Mouse (Mus musculus) MEL (cell line): ENCODE results near the gene Cyp17a1. TPM values are rescaled to one million over a fixed set of nuclear protein-coding genes. Genes with fewer than 3 reads are reported as not detected.

Source experiments
- DNase-seq: peaks from one replicate; pipeline ENCODE4 v3.0.0; 2011; ENCODE audit warnings: low read depth, low spot score
- H3K27ac ChIP-seq: 2 replicates; pipeline ENCODE4 v1.5.1; 2012; ENCODE audit warnings: low read depth, mild to moderate bottlenecking, control low read depth, low read length, moderate library complexity; ENCODE audit not compliant: control insufficient read depth
- H3K27me3 ChIP-seq, 2 experiments: fragments of 150-350 bp in 1 of 2; sonication (generic) in 1 of 2; 2 replicates each; pipeline ENCODE4 v1.6.1; 2012; ENCODE audit warnings: low read length in 2 of 2, mild to moderate bottlenecking in 2 of 2, improper control_type of control experiment in 1 of 2, moderate library complexity in 1 of 2; ENCODE audit not compliant: insufficient read depth in 2 of 2, control insufficient read depth in 1 of 2
- H3K36me3 ChIP-seq, 2 experiments: 2 replicates each; pipeline ENCODE4 v1.6.1; 2012 to 2014; ENCODE audit warnings: low read length in 2 of 2, improper control_type of control experiment in 1 of 2, inconsistent platforms in 1 of 2, mild to moderate bottlenecking in 1 of 2; ENCODE audit not compliant: insufficient read depth in 2 of 2, control insufficient read depth in 1 of 2
- H3K4me1 ChIP-seq, 2 experiments: fragments of 150-350 bp in 1 of 2; sonication (generic) in 1 of 2; 2 replicates each; pipeline ENCODE4 v1.6.1; 2012; ENCODE audit warnings: low read length in 2 of 2, improper control_type of control experiment in 1 of 2, mild to moderate bottlenecking in 1 of 2; ENCODE audit not compliant: insufficient read depth in 2 of 2, control insufficient read depth in 1 of 2
- H3K4me3 ChIP-seq, 2 experiments: fragments of 150-350 bp in 1 of 2; sonication (generic) in 1 of 2; 2 replicates each; pipeline ENCODE4 v1.5.1; 2012; ENCODE audit warnings: low read depth in 2 of 2, low read length in 2 of 2, mild to moderate bottlenecking in 2 of 2, moderate library complexity in 2 of 2, control low read depth in 1 of 2, improper control_type of control experiment in 1 of 2; ENCODE audit not compliant: control insufficient read depth in 1 of 2, insufficient read depth in 1 of 2
- H3K79me2 ChIP-seq: 2 replicates; pipeline ENCODE4 v1.6.1; 2012; ENCODE audit warnings: mild to moderate bottlenecking, low read length, moderate library complexity; ENCODE audit not compliant: control insufficient read depth, poor library complexity, insufficient read depth
- H3K9ac ChIP-seq: 2 replicates; pipeline ENCODE4 v1.6.1; 2012; ENCODE audit warnings: low read depth, mild to moderate bottlenecking, control low read depth, low read length, moderate library complexity; ENCODE audit not compliant: control insufficient read depth, poor library complexity, severe bottlenecking
- H3K9me3 ChIP-seq: fragments of 150-350 bp; sonication (generic); replicated peaks from 2 replicates; pipeline ENCODE4 v1.6.1; 2012; ENCODE audit warnings: mild to moderate bottlenecking, low read length, improper control_type of control experiment, moderate library complexity; ENCODE audit not compliant: insufficient read depth
- BHLHE40 ChIP-seq: IDR thresholded peaks from 2 replicates; pipeline ENCODE4 v1.6.1; 2012; ENCODE audit warnings: low read depth, mild to moderate bottlenecking, inconsistent platforms, low read length, improper control_type of control experiment, borderline replicate concordance
- CHD1 ChIP-seq: IDR thresholded peaks from 2 replicates; pipeline ENCODE4 v1.6.1; 2012; ENCODE audit warnings: low read depth, mild to moderate bottlenecking, inconsistent platforms, low read length, improper control_type of control experiment
- CTCF ChIP-seq, 3 experiments: IDR thresholded peaks in 2 of 3; conservative IDR thresholded peaks in 1 of 3; 2 replicates each; pipeline ENCODE4 v1.5.1; 2011 to 2012; ENCODE audit warnings: low read length in 3 of 3, low read depth in 2 of 3, mild to moderate bottlenecking in 2 of 3, improper control_type of control experiment in 1 of 3, inconsistent platforms in 1 of 3, mixed read lengths in 1 of 3, moderate library complexity in 1 of 3; ENCODE audit not compliant: control insufficient read depth in 1 of 3, insufficient read depth in 1 of 3, poor library complexity in 1 of 3, severe bottlenecking in 1 of 3
- ETS1 ChIP-seq: IDR thresholded peaks from 2 replicates; pipeline ENCODE4 v1.6.1; 2012; ENCODE audit warnings: low read depth, mild to moderate bottlenecking, inconsistent platforms, low read length, improper control_type of control experiment, moderate library complexity
- GABPA ChIP-seq: IDR thresholded peaks from 2 replicates; pipeline ENCODE4 v1.6.1; 2012; ENCODE audit warnings: low read depth, mild to moderate bottlenecking, inconsistent platforms, low read length, improper control_type of control experiment, moderate library complexity
- HCFC1 ChIP-seq: IDR thresholded peaks from 2 replicates; pipeline ENCODE4 v1.6.1; 2012; ENCODE audit warnings: low read depth, mild to moderate bottlenecking, inconsistent platforms, low read length, improper control_type of control experiment, moderate library complexity
- JUND ChIP-seq: IDR thresholded peaks from 2 replicates; pipeline ENCODE4 v1.6.1; 2011; ENCODE audit warnings: low read depth, mild to moderate bottlenecking, improper control_type of control experiment, low read length
- KAT2A ChIP-seq: conservative IDR thresholded peaks from 2 replicates; pipeline ENCODE4 v1.6.1; 2012; ENCODE audit warnings: low read depth, low read length, improper control_type of control experiment, inconsistent platforms
- MAX ChIP-seq: IDR thresholded peaks from 2 replicates; pipeline ENCODE4 v1.6.1; 2011; ENCODE audit warnings: low read length, improper control_type of control experiment
- MAZ ChIP-seq: IDR thresholded peaks from 2 replicates; pipeline ENCODE4 v1.6.1; 2012; ENCODE audit warnings: low read depth, mild to moderate bottlenecking, inconsistent platforms, low read length, improper control_type of control experiment
- MEF2A ChIP-seq: IDR thresholded peaks from 2 replicates; pipeline ENCODE4 v1.6.1; 2014; ENCODE audit warnings: low read depth, mild to moderate bottlenecking, inconsistent platforms, low read length, improper control_type of control experiment; ENCODE audit not compliant: poor library complexity, insufficient replicate concordance, severe bottlenecking; ENCODE audit errors: extremely low read depth
- NRF1 ChIP-seq: IDR thresholded peaks from 2 replicates; pipeline ENCODE4 v1.6.1; 2014; ENCODE audit warnings: low read depth, mild to moderate bottlenecking, inconsistent platforms, low read length, improper control_type of control experiment, moderate library complexity; ENCODE audit not compliant: poor library complexity, insufficient read depth, severe bottlenecking
- POLR2A ChIP-seq, 2 experiments: IDR thresholded peaks; 2 replicates each; pipeline ENCODE4 v1.6.1; 2011 to 2012; ENCODE audit warnings: low read length in 2 of 2, mild to moderate bottlenecking in 2 of 2, control low read depth in 1 of 2, improper control_type of control experiment in 1 of 2, low read depth in 1 of 2, moderate library complexity in 1 of 2; ENCODE audit not compliant: control insufficient read depth in 1 of 2, insufficient read depth in 1 of 2, poor library complexity in 1 of 2
- POLR2AphosphoS5 ChIP-seq: IDR thresholded peaks from 2 replicates; pipeline ENCODE4 v1.6.1; 2012; ENCODE audit warnings: low read depth, borderline replicate concordance, mild to moderate bottlenecking, inconsistent platforms, low read length, moderate library complexity, mixed read lengths
- RAD21 ChIP-seq: IDR thresholded peaks from 2 replicates; pipeline ENCODE4 v1.6.1; 2011; ENCODE audit warnings: mild to moderate bottlenecking, low read depth, low read length, improper control_type of control experiment
- RCOR1 ChIP-seq: IDR thresholded peaks from 2 replicates; pipeline ENCODE4 v1.6.1; 2012; ENCODE audit warnings: low read depth, mild to moderate bottlenecking, inconsistent platforms, low read length, improper control_type of control experiment
- SIN3A ChIP-seq: IDR thresholded peaks from 2 replicates; pipeline ENCODE4 v1.6.1; 2012; ENCODE audit warnings: low read length, improper control_type of control experiment, inconsistent platforms
- SMC3 ChIP-seq: IDR thresholded peaks from 2 replicates; pipeline ENCODE4 v1.6.1; 2011; ENCODE audit warnings: low read depth, low read length, improper control_type of control experiment
- TAL1 ChIP-seq: IDR thresholded peaks from 2 replicates; pipeline ENCODE4 v1.6.1; 2012; ENCODE audit warnings: mild to moderate bottlenecking, inconsistent platforms, low read length, moderate library complexity, mixed read lengths
- TBP ChIP-seq: IDR thresholded peaks from 2 replicates; pipeline ENCODE4 v1.8.0; 2011; ENCODE audit warnings: low read depth, low read length, improper control_type of control experiment
- TCF12 ChIP-seq: IDR thresholded peaks from 2 replicates; pipeline ENCODE4 v1.6.1; 2014; ENCODE audit warnings: low read depth, mild to moderate bottlenecking, inconsistent platforms, low read length, improper control_type of control experiment, moderate library complexity
- UBTF ChIP-seq: IDR thresholded peaks from 2 replicates; pipeline ENCODE4 v1.6.1; 2012; ENCODE audit warnings: low read depth, mild to moderate bottlenecking, inconsistent platforms, low read length, improper control_type of control experiment, moderate library complexity, borderline replicate concordance; ENCODE audit not compliant: insufficient read depth
- USF2 ChIP-seq, 2 experiments: IDR thresholded peaks; 2 replicates each; pipeline ENCODE4 v1.6.1; 2011 to 2012; ENCODE audit warnings: improper control_type of control experiment in 2 of 2, low read length in 2 of 2, borderline replicate concordance in 1 of 2, inconsistent platforms in 1 of 2, low read depth in 1 of 2, mild to moderate bottlenecking in 1 of 2; ENCODE audit not compliant: insufficient read depth in 1 of 2
- ZC3H11A ChIP-seq: IDR thresholded peaks from 2 replicates; pipeline ENCODE4 v1.6.1; 2012; ENCODE audit warnings: low read depth, mild to moderate bottlenecking, inconsistent platforms, low read length, improper control_type of control experiment
- ZMIZ1 ChIP-seq: IDR thresholded peaks from 2 replicates; pipeline ENCODE4 v1.6.1; 2012; ENCODE audit warnings: low read depth, mild to moderate bottlenecking, inconsistent platforms, low read length, improper control_type of control experiment, moderate library complexity
- ZNF384 ChIP-seq: IDR thresholded peaks from 2 replicates; pipeline ENCODE4 v1.6.1; 2012; ENCODE audit warnings: low read depth, mild to moderate bottlenecking, inconsistent platforms, low read length, improper control_type of control experiment
- polyA plus RNA-seq, 2 experiments: library from polyadenylated mRNA; stranded (reverse) in 1 of 2; unstranded in 1 of 2; fragments of >175 nt in 1 of 2; fragments of >200 nt in 1 of 2; gene quantifications; 2 replicates each; pipeline versions ENCODE4 v1.2.1 to v1.2.4; 2012; ENCODE audit warnings: low replicate concordance in 2 of 2, low read depth in 1 of 2; ENCODE audit not compliant: insufficient read length in 2 of 2, insufficient read depth in 1 of 2, missing spikeins in 1 of 2
- total RNA-seq: library from RNA; depleted of rRNA; stranded (reverse); fragments of 300-350 nt; gene quantifications from 2 replicates; pipeline ENCODE4 v1.2.3, GENCODE M21; 2012

Gene Cyp17a1
- total and polyA plus RNA-seq, 3 experiments: not detected

DNA sequence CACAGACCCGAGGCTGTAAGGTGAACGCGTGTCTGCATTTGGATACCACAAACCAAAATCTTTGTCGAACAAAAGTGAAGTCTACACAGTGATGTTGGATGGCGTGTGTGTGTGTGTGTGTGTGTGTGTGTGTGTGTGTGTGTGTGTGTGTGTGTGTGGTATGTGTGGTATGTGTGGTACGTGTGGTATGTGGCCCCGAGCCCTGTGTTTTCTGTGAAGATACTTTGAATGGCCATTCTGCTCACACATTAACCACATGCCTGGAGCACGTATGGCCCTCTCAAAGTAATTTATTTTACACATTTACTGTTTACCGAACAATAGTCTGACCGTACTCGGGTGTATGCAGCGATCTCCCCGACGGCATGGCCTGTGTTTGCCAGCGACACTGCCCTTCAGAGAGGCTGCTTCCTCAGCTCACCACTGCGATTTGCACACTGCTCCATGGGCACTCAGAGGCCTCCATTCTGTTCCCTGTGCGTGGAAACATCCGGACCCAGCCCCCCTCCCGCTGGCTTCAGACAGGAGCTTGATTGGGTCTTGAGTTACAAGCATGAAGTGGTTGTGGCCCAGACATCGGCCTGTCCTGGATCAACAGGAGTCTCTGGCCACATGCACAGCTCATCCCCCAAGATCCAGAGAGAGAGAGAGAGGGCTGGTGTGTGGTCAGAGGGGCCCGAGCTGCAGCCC lies 16.7 kb downstream of the Cyp17a1 start:
- H3K27me3 ChIP-seq: no peaks in the 10 kb centered on the region
- TF ChIP-seq CTCF (IDR thresholded peaks at IDR 0.05 in 2 of 3, conservative IDR thresholded peaks at IDR 0.05 in 1 of 3; ENCODE audit: control insufficient read depth in 1 of 3, insufficient read depth in 1 of 3, low read depth in 2 of 3, low read length in 3 of 3, poor library complexity in 1 of 3, severe bottlenecking in 1 of 3): no peak
- TF ChIP-seq MAX: no peak
- TF ChIP-seq JUND: no peak
- no peak for TF ChIP-seq POLR2AphosphoS5
- no peak for TF ChIP-seq TAL1
- TF ChIP-seq USF2 (IDR thresholded peaks at IDR 0.05; ENCODE audit: borderline replicate concordance in 1 of 2, insufficient read depth in 1 of 2, low read depth in 1 of 2, low read length in 2 of 2): no peak
- TF ChIP-seq HCFC1: no peak
- no peak for TF ChIP-seq CHD1
- TF ChIP-seq UBTF: no peak
- TF ChIP-seq GABPA: no peak
- no peak for TF ChIP-seq KAT2A
- no peak for TF ChIP-seq BHLHE40
- TF ChIP-seq ZC3H11A: no peak
- TF ChIP-seq POLR2A (IDR thresholded peaks at IDR 0.05; ENCODE audit: control insufficient read depth in 1 of 2, insufficient read depth in 1 of 2, low read depth in 1 of 2, low read length in 2 of 2, poor library complexity in 1 of 2): no peak
- TF ChIP-seq TCF12: no peak
- no peak for DNase-seq
- H3K9me3 ChIP-seq: no peaks in the 10 kb centered on the region
- no peak overlapping the region for H3K27ac ChIP-seq
- no peak overlapping the region for H3K4me3 ChIP-seq
- H3K4me1 ChIP-seq: peaks cover 7 to 8% of the 10 kb centered on the region in 2 experiments; a peak in 3 of 4 replicates
- no peaks in the 10 kb centered on the region for H3K79me2 ChIP-seq
- H3K36me3 ChIP-seq: peaks cover 5 to 8% of the 10 kb centered on the region in 2 experiments
- H3K9ac ChIP-seq: no peak overlapping the region

DNA sequence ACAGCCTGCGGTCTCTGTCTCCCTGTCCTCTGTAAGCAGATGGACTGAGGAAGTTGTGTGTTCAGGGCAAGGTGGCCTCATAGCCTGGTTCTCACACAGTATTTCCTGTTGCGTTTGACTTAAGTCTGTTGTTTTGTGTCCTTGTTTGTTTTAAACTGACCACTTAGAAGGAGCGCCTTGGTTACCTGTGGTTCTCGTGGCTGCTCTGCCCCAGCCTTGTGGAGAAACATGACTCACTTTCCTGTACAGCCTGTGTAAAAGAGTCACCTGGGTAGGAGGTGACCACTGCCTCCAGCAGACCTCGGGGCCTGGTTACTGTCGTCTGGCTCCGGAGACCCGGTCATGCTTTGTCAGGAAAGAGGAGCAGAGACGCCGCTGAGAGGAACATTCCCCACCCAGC lies 17.3 kb downstream of the Cyp17a1 start:
- no peak for DNase-seq
- H3K27ac ChIP-seq: no peak overlapping the region
- no peak overlapping the region for H3K9ac ChIP-seq
- TF ChIP-seq ZMIZ1 (no peak), TCF12 (no peak), HCFC1 (no peak), ZC3H11A (no peak), CHD1 (no peak), SMC3 (no peak), MAZ (no peak), BHLHE40 (no peak), RCOR1 (no peak), RAD21 (no peak), SIN3A (no peak), MEF2A (no peak), TBP (no peak), NRF1 (no peak), ZNF384 (no peak), MAX (no peak), POLR2A (IDR thresholded peaks at IDR 0.05; ENCODE audit: control insufficient read depth in 1 of 2, insufficient read depth in 1 of 2, low read depth in 1 of 2, low read length in 2 of 2, poor library complexity in 1 of 2) (no peak), ETS1 (no peak)
- H3K4me3 ChIP-seq: no peak overlapping the region
- peaks cover 7 to 8% of the 10 kb centered on the region in 2 experiments; a peak in 3 of 4 replicates for H3K4me1 ChIP-seq
- H3K79me2 ChIP-seq: no peaks in the 10 kb centered on the region
- H3K36me3 ChIP-seq: peaks cover 5 to 8% of the 10 kb centered on the region in 2 experiments
- H3K9me3 ChIP-seq: no peaks in the 10 kb centered on the region
- H3K27me3 ChIP-seq: no peaks in the 10 kb centered on the region
